Mouse (Mus musculus): ENCODE results near the gene Pdzd2. TPM values are rescaled to one million over a fixed set of nuclear protein-coding genes. Genes with fewer than 3 reads are reported as not detected.

The Pdzd2 gene
- polyA plus RNA-seq, 1 experiment from 2014 or later, result 32.8 TPM

DNA sequence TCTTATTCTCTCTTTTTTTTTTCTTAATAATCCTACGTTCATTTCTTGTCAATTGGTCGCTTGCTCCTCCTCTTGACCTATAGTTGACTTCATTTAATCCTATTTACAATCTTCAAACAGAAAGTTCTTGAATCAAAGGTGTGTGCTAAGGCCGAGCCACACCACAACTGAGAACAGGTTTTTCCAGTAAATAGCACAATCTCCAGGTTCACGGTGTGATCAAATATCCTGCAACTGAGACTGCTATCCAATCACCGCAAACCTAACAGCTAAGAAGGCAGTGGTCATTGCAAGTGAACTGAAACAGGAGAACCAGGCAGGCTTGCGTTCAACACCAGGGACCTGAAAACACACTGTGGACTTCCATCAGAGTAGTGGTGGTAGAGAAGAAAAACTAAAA is 313.4 kb downstream of the Pdzd2 start:
- whole genome bisulfite sequencing, result 67% methylated on average over 6 of the region's 6 CpGs
- peak; percentile 81 for ATAC-seq (ENCODE audit: insufficient number of reproducible peaks, insufficient read depth, low FRiP score, low read depth)
- no peak overlapping the region for H3K4me2 ChIP-seq (replicated peaks; ENCODE audit: low read depth, low read length)
- H3K36me3 ChIP-seq (ENCODE audit: control insufficient read depth, insufficient read depth, low read length), result no peaks in the 10 kb centered on the region
- no peaks in the 10 kb centered on the region for H3K27me3 ChIP-seq (ENCODE audit: control insufficient read depth, insufficient read depth, low read length)
- no peak overlapping the region for H3K4me3 ChIP-seq (ENCODE audit: low read depth, low read length)
- peak overlapping the region; percentile 52 for H3K27ac ChIP-seq (ENCODE audit: low read length)
- no peaks in the 10 kb centered on the region for H3K9me3 ChIP-seq (ENCODE audit: control insufficient read depth, low read depth, low read length)
- no peak overlapping the region for H3K9ac ChIP-seq (replicated peaks; ENCODE audit: low read depth, low read length)
- H3K4me1 ChIP-seq (ENCODE audit: control insufficient read depth, insufficient read depth, low read length), result 0 out of 2 replicates have a peak, but pooled peaks cover 3% of the 10 kb centered on the region

DNA sequence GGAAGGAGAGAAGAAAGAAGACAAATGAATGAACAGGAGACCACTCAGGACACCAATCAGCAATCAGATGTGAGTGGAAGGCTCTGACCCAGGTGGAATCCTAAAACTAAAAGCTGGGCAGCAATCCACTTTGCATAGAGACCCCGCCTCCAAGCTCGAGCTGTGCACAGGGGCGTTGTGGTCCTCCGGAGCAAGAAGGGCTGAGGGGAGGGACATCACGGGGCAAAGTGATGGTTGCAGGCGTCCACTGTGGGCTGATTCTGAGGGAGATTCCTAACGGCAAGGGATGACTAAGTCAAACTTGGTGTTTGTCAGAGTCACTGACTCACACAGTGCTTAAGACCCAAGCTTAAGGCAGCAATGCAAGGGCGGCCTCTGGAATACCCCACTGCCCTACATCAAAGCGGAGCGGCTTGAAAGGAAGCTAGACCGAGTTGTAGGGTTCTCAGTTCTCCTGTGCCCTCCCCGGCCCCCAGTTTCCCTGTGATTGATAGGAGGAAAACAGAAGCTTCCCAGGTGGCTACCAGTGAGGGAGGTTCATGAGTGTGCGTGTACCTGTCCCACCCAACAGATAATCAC is 314.6 kb downstream of the Pdzd2 start:
- no peaks in the 10 kb centered on the region for H3K36me3 ChIP-seq (ENCODE audit: control insufficient read depth, insufficient read depth, low read length)
- peak overlapping the region; percentile 52; the same call in 1 of the 2 replicates for H3K27ac ChIP-seq (ENCODE audit: low read length)
- H3K9me3 ChIP-seq (ENCODE audit: control insufficient read depth, low read depth, low read length), result no peaks in the 10 kb centered on the region
- no peak overlapping the region for H3K4me2 ChIP-seq (replicated peaks; ENCODE audit: low read depth, low read length)
- H3K4me1 ChIP-seq (ENCODE audit: control insufficient read depth, insufficient read depth, low read length), result 0 out of 2 replicates have a peak, but pooled peaks cover 3% of the 10 kb centered on the region
- H3K4me3 ChIP-seq (ENCODE audit: low read depth, low read length), result no peak overlapping the region
- WGBS, result 52% methylated on average over 13 of the region's 13 CpGs
- peak; percentile 66; the same call in 1 of the 2 replicates for ATAC-seq (ENCODE audit: insufficient number of reproducible peaks, insufficient read depth, low FRiP score, low read depth)
- H3K27me3 ChIP-seq (ENCODE audit: control insufficient read depth, insufficient read depth, low read length), result no peaks in the 10 kb centered on the region
- H3K9ac ChIP-seq (replicated peaks; ENCODE audit: low read depth, low read length), result no peak overlapping the region

GRCm38 (mm10) chr15:12424187-12424586 is 315.5 kb downstream of the Pdzd2 start:
- ATAC-seq (ENCODE audit: insufficient number of reproducible peaks, insufficient read depth, low FRiP score, low read depth), result no peak
- WGBS, result 75% methylated on average over 5 of the region's 5 CpGs
- Histone ChIP-seq H3K36me3 (ENCODE audit: control insufficient read depth, insufficient read depth, low read length) (no peaks in the 10 kb centered on the region), H3K27ac (ENCODE audit: low read length) (no peak overlapping the region; the same call in 1 of the 2 replicates), H3K4me3 (ENCODE audit: low read depth, low read length) (no peak overlapping the region), H3K9ac (replicated peaks; ENCODE audit: low read depth, low read length) (no peak overlapping the region), H3K9me3 (ENCODE audit: control insufficient read depth, low read depth, low read length) (no peaks in the 10 kb centered on the region), H3K4me2 (replicated peaks; ENCODE audit: low read depth, low read length) (no peak overlapping the region), H3K27me3 (ENCODE audit: control insufficient read depth, insufficient read depth, low read length) (no peaks in the 10 kb centered on the region), H3K4me1 (ENCODE audit: control insufficient read depth, insufficient read depth, low read length) (0 out of 2 replicates have a peak, but pooled peaks cover 3% of the 10 kb centered on the region)

DNA sequence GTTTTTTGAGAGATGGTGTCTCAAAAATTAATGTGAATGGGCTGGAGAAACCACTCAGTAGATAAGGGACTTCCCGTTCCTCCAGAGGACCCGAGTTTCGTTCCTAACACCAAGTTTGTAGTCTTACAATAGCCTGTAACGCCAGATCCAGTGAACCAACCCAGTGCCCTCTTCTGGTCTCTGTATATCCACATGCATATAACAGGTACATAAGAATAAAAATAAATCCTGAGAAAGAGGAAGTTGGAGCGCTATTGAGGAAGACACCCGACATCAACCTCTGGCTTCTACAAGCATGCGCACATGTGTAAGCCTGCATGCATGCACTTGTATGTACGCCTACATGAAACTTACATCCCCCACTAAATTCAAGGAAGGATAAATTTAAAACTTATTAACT is 318.8 kb downstream of the Pdzd2 start:
- H3K36me3 ChIP-seq (ENCODE audit: control insufficient read depth, insufficient read depth, low read length), result no peaks in the 10 kb centered on the region
- no peak for ATAC-seq (ENCODE audit: insufficient number of reproducible peaks, insufficient read depth, low FRiP score, low read depth)
- WGBS, result 89% methylated on average over 8 of the region's 8 CpGs
- H3K9me3 ChIP-seq (ENCODE audit: control insufficient read depth, low read depth, low read length), result no peaks in the 10 kb centered on the region
- H3K4me1 ChIP-seq (ENCODE audit: control insufficient read depth, insufficient read depth, low read length), result 0 out of 2 replicates have a peak, but pooled peaks cover 6% of the 10 kb centered on the region
- H3K4me3 ChIP-seq (ENCODE audit: low read depth, low read length), result no peak overlapping the region
- H3K27me3 ChIP-seq (ENCODE audit: control insufficient read depth, insufficient read depth, low read length), result no peaks in the 10 kb centered on the region
- H3K4me2 ChIP-seq (replicated peaks; ENCODE audit: low read depth, low read length), result no peak overlapping the region
- H3K27ac ChIP-seq (ENCODE audit: low read length), result no peak overlapping the region
- no peak overlapping the region for H3K9ac ChIP-seq (replicated peaks; ENCODE audit: low read depth, low read length)

GRCm38 (mm10) chr15:12420376-12420775 is 319.3 kb downstream of the Pdzd2 start:
- Histone ChIP-seq H3K27me3 (ENCODE audit: control insufficient read depth, insufficient read depth, low read length) (no peaks in the 10 kb centered on the region), H3K4me2 (replicated peaks; ENCODE audit: low read depth, low read length) (no peak overlapping the region), H3K36me3 (ENCODE audit: control insufficient read depth, insufficient read depth, low read length) (no peaks in the 10 kb centered on the region), H3K4me3 (ENCODE audit: low read depth, low read length) (no peak overlapping the region), H3K27ac (ENCODE audit: low read length) (no peak overlapping the region), H3K9ac (replicated peaks; ENCODE audit: low read depth, low read length) (no peak overlapping the region), H3K4me1 (ENCODE audit: control insufficient read depth, insufficient read depth, low read length) (0 out of 2 replicates have a peak, but pooled peaks cover 6% of the 10 kb centered on the region), H3K9me3 (ENCODE audit: control insufficient read depth, low read depth, low read length) (no peaks in the 10 kb centered on the region)
- no peak for ATAC-seq (ENCODE audit: insufficient number of reproducible peaks, insufficient read depth, low FRiP score, low read depth)
- 88% methylated on average over 10 of the region's 10 CpGs for WGBS

DNA sequence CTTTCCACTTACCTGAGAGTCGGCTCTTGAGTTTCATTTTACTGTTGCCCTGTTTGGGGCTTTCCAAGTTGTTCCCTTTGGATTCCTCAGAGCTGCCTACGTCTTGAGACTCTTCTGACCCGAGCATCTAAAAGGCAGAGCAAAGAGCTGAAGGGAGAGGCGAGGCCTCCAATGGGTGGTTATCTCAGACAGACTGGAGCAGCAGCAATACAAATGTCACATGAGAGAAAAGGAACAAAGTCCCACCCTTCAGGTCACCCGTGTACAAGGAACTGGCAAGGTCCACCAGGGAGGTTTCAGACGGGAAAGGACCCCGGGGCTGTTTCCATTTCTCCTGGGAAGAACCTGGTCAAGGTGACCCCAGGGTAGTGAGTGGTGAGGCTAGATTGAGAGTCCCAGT is 320.3 kb downstream of the Pdzd2 start:
- no peak overlapping the region for H3K4me2 ChIP-seq (replicated peaks; ENCODE audit: low read depth, low read length)
- no peak overlapping the region; the same call in 1 of the 2 replicates for H3K27ac ChIP-seq (ENCODE audit: low read length)
- no peak overlapping the region for H3K9ac ChIP-seq (replicated peaks; ENCODE audit: low read depth, low read length)
- H3K4me1 ChIP-seq (ENCODE audit: control insufficient read depth, insufficient read depth, low read length), result 0 out of 2 replicates have a peak, but pooled peaks cover 3% of the 10 kb centered on the region
- H3K4me3 ChIP-seq (ENCODE audit: low read depth, low read length), result no peak overlapping the region
- H3K9me3 ChIP-seq (ENCODE audit: control insufficient read depth, low read depth, low read length), result no peaks in the 10 kb centered on the region
- 64% methylated on average over 7 of the region's 7 CpGs for WGBS
- no peaks in the 10 kb centered on the region for H3K27me3 ChIP-seq (ENCODE audit: control insufficient read depth, insufficient read depth, low read length)
- no peaks in the 10 kb centered on the region for H3K36me3 ChIP-seq (ENCODE audit: control insufficient read depth, insufficient read depth, low read length)
- ATAC-seq (ENCODE audit: insufficient number of reproducible peaks, insufficient read depth, low FRiP score, low read depth), result no peak

DNA sequence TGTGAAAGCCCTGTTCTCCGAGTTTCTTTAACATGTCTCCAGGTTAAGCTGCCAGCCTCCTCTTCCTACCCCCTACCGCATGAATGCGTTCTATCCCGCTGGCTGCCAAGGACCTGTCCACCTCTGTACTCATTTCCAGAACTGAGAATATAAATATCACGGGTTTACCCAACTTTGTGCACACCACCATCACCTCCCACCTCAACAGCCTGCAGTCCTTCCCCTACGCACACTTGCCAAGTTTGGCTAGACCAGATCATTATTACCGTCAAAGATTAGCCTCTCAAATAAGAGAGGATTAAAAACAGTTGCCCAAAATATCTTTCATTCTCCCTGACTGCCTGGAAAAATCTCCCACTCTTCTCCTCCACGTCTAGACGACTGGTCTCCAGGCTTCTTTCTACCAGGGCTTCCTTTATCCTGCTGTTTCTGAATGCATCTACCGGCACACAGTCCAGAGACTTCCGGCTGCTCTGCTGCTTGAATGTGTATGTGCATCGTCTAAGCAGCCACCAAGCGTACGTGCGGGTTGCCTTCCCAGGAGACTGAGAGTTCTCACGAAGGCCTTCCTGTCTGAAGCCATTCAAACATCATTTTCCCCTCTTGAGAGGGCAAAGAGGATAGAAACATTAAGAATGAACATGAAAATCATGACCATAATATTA is 324.1 kb downstream of the Pdzd2 start:
- H3K4me1 ChIP-seq (ENCODE audit: control insufficient read depth, insufficient read depth, low read length), result 0 out of 2 replicates have a peak, but pooled peaks cover 3% of the 10 kb centered on the region
- no peak overlapping the region for H3K9ac ChIP-seq (replicated peaks; ENCODE audit: low read depth, low read length)
- no peaks in the 10 kb centered on the region for H3K27me3 ChIP-seq (ENCODE audit: control insufficient read depth, insufficient read depth, low read length)
- no peak overlapping the region for H3K27ac ChIP-seq (ENCODE audit: low read length)
- H3K9me3 ChIP-seq (ENCODE audit: control insufficient read depth, low read depth, low read length), result no peaks in the 10 kb centered on the region
- H3K4me2 ChIP-seq (replicated peaks; ENCODE audit: low read depth, low read length), result no peak overlapping the region
- no peak overlapping the region for H3K4me3 ChIP-seq (ENCODE audit: low read depth, low read length)
- WGBS, result 79% methylated on average over 16 of the region's 16 CpGs
- ATAC-seq (ENCODE audit: insufficient number of reproducible peaks, insufficient read depth, low FRiP score, low read depth), result no peak
- no peaks in the 10 kb centered on the region for H3K36me3 ChIP-seq (ENCODE audit: control insufficient read depth, insufficient read depth, low read length)

DNA sequence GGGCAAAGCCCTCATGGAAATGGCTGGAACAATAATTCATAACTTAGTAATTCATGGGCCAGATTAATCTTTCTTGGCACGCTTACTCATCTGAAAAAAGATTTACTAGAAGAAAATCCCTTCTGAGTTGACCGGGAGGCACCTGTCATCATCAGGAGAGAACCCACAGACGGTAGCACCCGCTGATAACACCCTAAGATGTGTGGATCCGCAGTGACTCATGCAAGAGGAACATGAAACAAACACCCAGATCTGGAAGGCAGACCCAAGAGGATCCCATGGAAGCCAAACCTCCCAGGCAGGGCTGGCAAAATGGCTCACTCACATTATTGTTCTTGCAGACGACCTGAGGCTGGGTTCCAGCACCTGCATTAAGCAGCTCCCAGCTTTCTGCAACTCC is 325.0 kb downstream of the Pdzd2 start:
- no peak overlapping the region for H3K9ac ChIP-seq (replicated peaks; ENCODE audit: low read depth, low read length)
- no peaks in the 10 kb centered on the region for H3K27me3 ChIP-seq (ENCODE audit: control insufficient read depth, insufficient read depth, low read length)
- H3K4me3 ChIP-seq (ENCODE audit: low read depth, low read length), result no peak overlapping the region
- no peak for ATAC-seq (ENCODE audit: insufficient number of reproducible peaks, insufficient read depth, low FRiP score, low read depth)
- H3K4me1 ChIP-seq (ENCODE audit: control insufficient read depth, insufficient read depth, low read length), result 0 out of 2 replicates have a peak, but pooled peaks cover 3% of the 10 kb centered on the region
- no peaks in the 10 kb centered on the region for H3K36me3 ChIP-seq (ENCODE audit: control insufficient read depth, insufficient read depth, low read length)
- H3K27ac ChIP-seq (ENCODE audit: low read length), result no peak overlapping the region
- WGBS, result 64% methylated on average over 6 of the region's 6 CpGs
- no peak overlapping the region for H3K4me2 ChIP-seq (replicated peaks; ENCODE audit: low read depth, low read length)
- no peaks in the 10 kb centered on the region for H3K9me3 ChIP-seq (ENCODE audit: control insufficient read depth, low read depth, low read length)
